Mouse (Mus musculus): ENCODE measurements at regions not wholly inside any gene's neighbourhood (a gene's known extent, or its start where the extent isn't known, plus 50 kb on each side); places are given as distances from the start of the nearest gene placed in this dataset.
A peak's percentile ranks its signal among the peaks of the same experiment; 100 is the strongest.

GRCm38 (mm10) chr2:55687345-55687744 is 251.6 kb downstream of the Kcnj3 start:
- Histone ChIP-seq H3K27ac (ENCODE audit: low read depth, low read length) (no peak overlapping the region), H3K36me3 (ENCODE audit: control insufficient read depth, insufficient read depth, low read length) (no peaks in the 10 kb centered on the region), H3K9me3 (ENCODE audit: control insufficient read depth, low read length) (no peaks in the 10 kb centered on the region), H3K4me3 (ENCODE audit: low read depth, low read length) (no peak overlapping the region), H3K4me2 (no peak overlapping the region), H3K27me3 (ENCODE audit: control insufficient read depth, insufficient read depth, low read length) (no peaks in the 10 kb centered on the region), H3K9ac (ENCODE audit: low read length) (no peak overlapping the region), H3K4me1 (ENCODE audit: control insufficient read depth, insufficient read depth, low read length) (no peaks in the 10 kb centered on the region)
- 87% methylated on average over 4 of the region's 4 CpGs for WGBS
- peak; percentile 68 for DNase-seq (ENCODE audit: low spot score, missing footprints)
- no peak for ATAC-seq (ENCODE audit: low FRiP score)

- Histone ChIP-seq H3K27me3 (ENCODE audit: control insufficient read depth, insufficient read depth, low read length) (no peaks in the 10 kb centered on the region), H3K4me3 (ENCODE audit: low read depth, low read length) (no peak overlapping the region), H3K27ac (ENCODE audit: low read depth, low read length) (no peak overlapping the region), H3K36me3 (ENCODE audit: control insufficient read depth, insufficient read depth, low read length) (no peaks in the 10 kb centered on the region), H3K4me1 (ENCODE audit: control insufficient read depth, insufficient read depth, low read length) (no peaks in the 10 kb centered on the region; the same call in 1 of the 2 replicates), H3K9me3 (ENCODE audit: control insufficient read depth, low read length) (no peaks in the 10 kb centered on the region), H3K4me2 (no peak overlapping the region), H3K9ac (ENCODE audit: low read length) (no peak overlapping the region)
- ATAC-seq (ENCODE audit: low FRiP score) (peak; percentile 89), DNase-seq (ENCODE audit: low spot score, missing footprints) (peak; percentile 84)
- WGBS, result 49% methylated on average over 2 of the region's 2 CpGs
Measured at GRCm38 (mm10) chr2:55692902-55693870, 257.4 kb downstream of the Kcnj3 start.

DNA sequence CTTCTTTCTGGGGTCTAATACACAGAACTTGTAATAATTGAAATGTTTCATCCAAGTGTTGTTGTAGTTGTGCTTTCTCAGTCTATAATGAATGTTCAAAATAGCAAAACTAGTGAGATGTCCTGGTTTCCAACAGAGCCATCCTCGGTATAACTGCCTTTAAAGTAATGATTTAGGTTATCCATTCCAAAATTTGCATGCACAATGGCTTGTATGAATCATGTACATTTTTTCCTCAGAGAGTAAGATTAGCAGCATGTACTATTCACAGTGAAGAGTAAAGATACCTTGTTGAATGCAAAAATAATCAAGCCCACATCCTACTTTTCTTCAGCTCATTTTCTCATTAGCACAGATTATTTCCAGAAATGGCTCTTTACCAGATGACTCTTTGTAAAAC is 263.9 kb downstream of the Kcnj3 start:
- Histone ChIP-seq H3K9me3 (ENCODE audit: control insufficient read depth, low read length) (no peaks in the 10 kb centered on the region), H3K27ac (ENCODE audit: low read depth, low read length) (no peak overlapping the region), H3K27me3 (ENCODE audit: control insufficient read depth, insufficient read depth, low read length) (no peaks in the 10 kb centered on the region), H3K4me1 (ENCODE audit: control insufficient read depth, insufficient read depth, low read length) (no peaks in the 10 kb centered on the region), H3K36me3 (ENCODE audit: control insufficient read depth, insufficient read depth, low read length) (no peaks in the 10 kb centered on the region), H3K4me2 (no peak overlapping the region), H3K9ac (ENCODE audit: low read length) (no peak overlapping the region), H3K4me3 (ENCODE audit: low read depth, low read length) (no peak overlapping the region)
- ATAC-seq (ENCODE audit: low FRiP score), result no peak
- 88% methylated on average over 1 of the region's 1 CpGs for WGBS
- no peak for DNase-seq (ENCODE audit: low spot score, missing footprints)
